Mouse (Mus musculus) C2C12 (cell line): ENCODE results near the gene Kcnk2.

Experiments
- CEBPB ChIP-seq: IDR thresholded peaks from one replicate; pipeline ENCODE4 v1.6.1; 2011; ENCODE audit warnings: low read depth, mild to moderate bottlenecking, control low read depth, moderate library complexity
- CTCF ChIP-seq: IDR thresholded peaks from one replicate; pipeline ENCODE4 v1.5.1; 2011; ENCODE audit not compliant: control insufficient read depth, insufficient read depth, insufficient read length
- FOSL1 ChIP-seq: IDR thresholded peaks from one replicate; pipeline ENCODE4 v1.8.0; 2011; ENCODE audit warnings: mild to moderate bottlenecking, low read length; ENCODE audit not compliant: poor library complexity, insufficient read depth, severe bottlenecking
- MYOD1 ChIP-seq: IDR thresholded peaks from one replicate; pipeline ENCODE4 v1.6.1; 2011; ENCODE audit warnings: low read depth; ENCODE audit not compliant: control insufficient read depth, insufficient read length
- MYOG ChIP-seq: IDR thresholded peaks from one replicate; pipeline ENCODE4 v1.6.1; 2011; ENCODE audit not compliant: control insufficient read depth, insufficient read length; ENCODE audit errors: extremely low read depth
- USF1 ChIP-seq: IDR thresholded peaks from one replicate; pipeline ENCODE4 v1.6.1; 2011; ENCODE audit warnings: low read depth, mild to moderate bottlenecking, control low read depth, moderate library complexity

- TF ChIP-seq CTCF, result no peak
- no peak for TF ChIP-seq CEBPB
- TF ChIP-seq MYOG, result no peak
- no peak for TF ChIP-seq FOSL1
- no peak for TF ChIP-seq USF1
- TF ChIP-seq MYOD1, result no peak
These were observed 99.1 kb downstream of the Kcnk2 start for GRCm38 (mm10) chr1:189303001-189303400.
